Mouse (Mus musculus) midbrain, postnatal 0 days (tissue): ENCODE measurements around the gene Map3k13. TPM values are rescaled to one million over a fixed set of nuclear protein-coding genes. Genes with fewer than 3 reads are reported as not detected.
"Not testable (repeated sequence)": the region's sequence is repeated elsewhere in the genome, so short reads cannot be mapped to it uniquely, and the experiment has no call there.

ENCODE experiments used
- ATAC-seq: fragments of 200-750 bp; cut with Nextera tagmentation; 2 replicates; pipeline ENCODE4 v1.8.0; 2017; ENCODE audit warnings: moderate number of reproducible peaks, mild to moderate bottlenecking, moderate TSS enrichment, moderate library complexity; ENCODE audit not compliant: low FRiP score
- DNase-seq: peaks from one replicate; pipeline ENCODE4 v3.0.0-alpha.2; 2015; ENCODE audit warnings: low spot score
- H3K27ac ChIP-seq: fragments of 300-500 bp; sonication (generic); 2 replicates; pipeline ENCODE4 v1.5.1; 2014; ENCODE audit warnings: low read depth, mild to moderate bottlenecking, low read length, mixed read lengths
- H3K27me3 ChIP-seq: fragments of 300-500 bp; sonication (generic); 2 replicates; pipeline ENCODE4 v1.6.1; 2014; ENCODE audit warnings: low read length, control low read depth, mixed read lengths; ENCODE audit not compliant: insufficient read depth
- H3K36me3 ChIP-seq: fragments of 300-500 bp; sonication (generic); 2 replicates; pipeline ENCODE4 v1.6.1; 2014; ENCODE audit warnings: low read length, control low read depth, mixed read lengths; ENCODE audit not compliant: insufficient read depth
- H3K4me1 ChIP-seq: fragments of 300-500 bp; sonication (generic); 2 replicates; pipeline ENCODE4 v1.6.1; 2014; ENCODE audit warnings: mild to moderate bottlenecking, control low read depth, antibody characterized with exemption, low read length, mixed read lengths; ENCODE audit not compliant: insufficient read depth
- H3K4me2 ChIP-seq: fragments of 300-500 bp; sonication (generic); 2 replicates; pipeline ENCODE4 v1.6.1; 2014; ENCODE audit warnings: low read depth, mild to moderate bottlenecking, low read length, mixed read lengths; ENCODE audit not compliant: poor library complexity, severe bottlenecking
- H3K4me3 ChIP-seq: fragments of 300-500 bp; sonication (generic); 2 replicates; pipeline ENCODE4 v1.5.1; 2014; ENCODE audit warnings: low read depth, mild to moderate bottlenecking, low read length, moderate library complexity
- H3K9ac ChIP-seq: fragments of 300-500 bp; sonication (generic); replicated peaks from 2 replicates; pipeline ENCODE4 v1.6.1; 2014; ENCODE audit warnings: mild to moderate bottlenecking, low read length, moderate library complexity, mixed read lengths; ENCODE audit not compliant: poor library complexity, severe bottlenecking
- H3K9me3 ChIP-seq: fragments of 300-500 bp; sonication (generic); 2 replicates; pipeline ENCODE4 v1.6.1; 2016; ENCODE audit warnings: low read length, control low read depth
- CTCF ChIP-seq: IDR thresholded peaks from 2 replicates; pipeline ENCODE4 v1.5.1; 2016; ENCODE audit warnings: antibody characterized with exemption, mild to moderate bottlenecking
- WGBS: fragments of 180-500 bp; shearing (Covaris S2); extraction: QIAGEN DNeasy Blood & Tissue Kit; methylation state at CpG from one replicate; pipeline ENCODE4 v1.1.7; 2014; 5-methylcytosine and 5-hydroxymethylcytosine counted together
- polyA plus RNA-seq: library from polyadenylated mRNA; unstranded; fragments of >200 nt; fragmentation: Nextera tagmentation; extraction: Ambion mirVana; gene quantifications from 2 replicates; pipeline ENCODE4 v1.2.1, GENCODE M21; 2015
- total RNA-seq: library from RNA; depleted of rRNA; stranded (reverse); fragments of >200 nt; gene quantifications from 2 replicates; pipeline ENCODE4 v1.2.3, GENCODE M21; 2014

Gene Map3k13
- total and polyA plus RNA-seq, 2 experiments from 2014 or later, result 4.0 to 12.1 TPM

GRCm38 (mm10) chr16:21906902-21907301 is 112.8 kb downstream of the Map3k13 start:
- peaks cover 35% of the 10 kb centered on the region for H3K36me3 ChIP-seq
- DNase-seq, result no peak

GRCm38 (mm10) chr16:21908906-21909305 is 114.8 kb downstream of the Map3k13 start:
- H3K9ac ChIP-seq, H3K4me3 ChIP-seq, DNase-seq, H3K4me2 ChIP-seq, H3K27ac ChIP-seq, H3K27me3 ChIP-seq, ATAC-seq, H3K9me3 ChIP-seq, H3K4me1 ChIP-seq: not testable (repeated sequence)
- WGBS, result 44% methylated on average over 6 of the region's 8 CpGs
- H3K36me3 ChIP-seq, result peaks cover 40% of the 10 kb centered on the region

More at GRCm38 (mm10) chr16:21906902-21907301, 112.8 kb downstream of the Map3k13 start:
- Histone ChIP-seq H3K9me3 (no peaks in the 10 kb centered on the region), H3K4me1 (no peaks in the 10 kb centered on the region), H3K27me3 (no peaks in the 10 kb centered on the region), H3K9ac (no peak overlapping the region), H3K27ac (no peak overlapping the region), H3K4me2 (no peak overlapping the region), H3K4me3 (no peak overlapping the region)
- no peak for TF ChIP-seq CTCF
- 95% methylated on average over 6 of the region's 6 CpGs for WGBS
- no peak for ATAC-seq

- no peaks in the 10 kb centered on the region for H3K4me1 ChIP-seq
- no peak overlapping the region for H3K27ac ChIP-seq
- H3K27me3 ChIP-seq, result no peaks in the 10 kb centered on the region
- ATAC-seq (0 out of 2 replicates have a peak, but pooled peaks have one; percentile 36), DNase-seq (no peak)
- peaks cover 40% of the 10 kb centered on the region for H3K36me3 ChIP-seq
- H3K4me2 ChIP-seq, result no peak overlapping the region
- TF ChIP-seq CTCF, result no peak
- no peak overlapping the region for H3K9ac ChIP-seq
- H3K9me3 ChIP-seq, result no peaks in the 10 kb centered on the region
- no peak overlapping the region for H3K4me3 ChIP-seq
- 80% methylated on average over 6 of the region's 6 CpGs for WGBS
These were observed 119.2 kb downstream of the Map3k13 start for GRCm38 (mm10) chr16:21913347-21913746.

- no peak for TF ChIP-seq CTCF
- ATAC-seq, result no peak
- Histone ChIP-seq H3K4me1 (no peaks in the 10 kb centered on the region), H3K27me3 (no peaks in the 10 kb centered on the region), H3K9me3 (no peaks in the 10 kb centered on the region), H3K27ac (no peak overlapping the region), H3K4me2 (no peak overlapping the region), H3K9ac (no peak overlapping the region), H3K36me3 (peaks cover 30% of the 10 kb centered on the region), H3K4me3 (no peak overlapping the region)
- WGBS, result 80% methylated on average over 7 of the region's 7 CpGs
- no peak for DNase-seq
These were observed 122.5 kb downstream of the Map3k13 start for GRCm38 (mm10) chr16:21916681-21917080.

- WGBS, result 90% methylated on average over 13 of the region's 13 CpGs
- Histone ChIP-seq H3K9me3 (no peaks in the 10 kb centered on the region), H3K4me3 (no peak overlapping the region), H3K27me3 (no peaks in the 10 kb centered on the region), H3K27ac (no peak overlapping the region), H3K9ac (no peak overlapping the region), H3K4me2 (no peak overlapping the region), H3K4me1 (no peaks in the 10 kb centered on the region), H3K36me3 (peaks cover 47% of the 10 kb centered on the region)
- DNase-seq (no peak), ATAC-seq (no peak)
- TF ChIP-seq CTCF, result no peak
These were observed 134.3 kb downstream of the Map3k13 start for GRCm38 (mm10) chr16:21928471-21928870.

- Histone ChIP-seq H3K9me3 (no peaks in the 10 kb centered on the region), H3K36me3 (no peaks in the 10 kb centered on the region), H3K9ac (peak within 1 kb of the TSS; percentile 87), H3K4me2 (peak within 1 kb of the TSS; percentile 87), H3K27me3 (no peaks in the 10 kb centered on the region), H3K27ac (peak within 1 kb of the TSS; percentile 83), H3K4me3 (peak within 1 kb of the TSS; percentile 72), H3K4me1 (peaks cover 10% of the 10 kb centered on the region; the same call in 1 of the 2 replicates)
- peak; percentile 98 for ATAC-seq
- peak; percentile 89 for DNase-seq
- under 1% methylated on average over 61 of the region's 63 CpGs for WGBS
- no peak for TF ChIP-seq CTCF
These were observed 152.9 kb downstream of the Map3k13 start, which contains the start of gene Tmem41a for GRCm38 (mm10) chr16:21946761-21947715. Tmem41a (minus strand) TSS chr16:21947552.
